Mouse (Mus musculus) forebrain, embryonic 16.5 days (tissue): ENCODE data around the gene Ccdc171. TPM values are rescaled to one million over a fixed set of nuclear protein-coding genes. Genes with fewer than 3 reads are reported as not detected.
"Not testable (repeated sequence)": the region's sequence is repeated elsewhere in the genome, so short reads cannot be mapped to it uniquely, and the experiment has no call there.

ENCODE experiments used
- ATAC-seq: fragments of 200-750 bp; cut with Nextera tagmentation; 2 replicates; pipeline ENCODE4 v1.8.0; 2017; ENCODE audit warnings: mild to moderate bottlenecking, moderate library complexity
- H3K27ac ChIP-seq: fragments of 300-500 bp; sonication (generic); 2 replicates; pipeline ENCODE4 v1.5.1; 2014; ENCODE audit warnings: low read length, control low read depth
- H3K27me3 ChIP-seq: fragments of 300-500 bp; sonication (generic); replicated peaks from 2 replicates; pipeline ENCODE4 v1.6.1; 2014; ENCODE audit warnings: low read length; ENCODE audit not compliant: control insufficient read depth, insufficient read depth
- H3K36me3 ChIP-seq: fragments of 300-500 bp; sonication (generic); 2 replicates; pipeline ENCODE4 v1.6.1; 2014; ENCODE audit not compliant: control insufficient read depth, insufficient read depth
- H3K4me1 ChIP-seq: fragments of 300-500 bp; sonication (generic); replicated peaks from 2 replicates; pipeline ENCODE4 v1.6.1; 2014; ENCODE audit warnings: low read length; ENCODE audit not compliant: control insufficient read depth, insufficient read depth
- H3K4me2 ChIP-seq: fragments of 300-500 bp; sonication (generic); 2 replicates; pipeline ENCODE4 v1.6.1; 2014; ENCODE audit warnings: mild to moderate bottlenecking, low read length, control low read depth
- H3K4me3 ChIP-seq: fragments of 300-500 bp; sonication (generic); replicated peaks from 2 replicates; pipeline ENCODE4 v1.5.1; 2014; ENCODE audit warnings: mild to moderate bottlenecking, low read length, control low read depth
- H3K9ac ChIP-seq: fragments of 300-500 bp; sonication (generic); replicated peaks from 2 replicates; pipeline ENCODE4 v1.6.1; 2014; ENCODE audit warnings: low read depth, low read length, control low read depth
- H3K9me3 ChIP-seq: fragments of 300-500 bp; sonication (generic); 2 replicates; pipeline ENCODE4 v1.6.1; 2016; ENCODE audit warnings: low read length; ENCODE audit not compliant: control insufficient read depth
- WGBS: fragments of 180-500 bp; shearing (Covaris S2); extraction: QIAGEN DNeasy Blood & Tissue Kit; methylation state at CpG from one replicate; pipeline ENCODE4 v1.1.7; 2014; 5-methylcytosine and 5-hydroxymethylcytosine counted together
- polyA plus RNA-seq: library from polyadenylated mRNA; unstranded; fragments of >200 nt; fragmentation: Nextera tagmentation; extraction: Ambion mirVana; gene quantifications from 2 replicates; pipeline ENCODE4 v1.2.1, GENCODE M21; 2015

The Ccdc171 gene
- polyA plus RNA-seq, 1 experiment from 2014 or later, result 6.1 TPM

- Histone ChIP-seq H3K4me3 (no peak overlapping the region), H3K9me3 (no peaks in the 10 kb centered on the region), H3K4me2 (no peak overlapping the region), H3K9ac (no peak overlapping the region), H3K4me1 (no peaks in the 10 kb centered on the region), H3K27ac (no peak overlapping the region), H3K36me3 (no peaks in the 10 kb centered on the region), H3K27me3 (no peaks in the 10 kb centered on the region)
- 85% methylated on average over 7 of the region's 7 CpGs for WGBS
- no peak for ATAC-seq
These were observed 8.7 kb downstream of the Ccdc171 start for GRCm38 (mm10) chr4:83534024-83534423.

GRCm38 (mm10) chr4:83549501-83549900 lies 24.2 kb downstream of the Ccdc171 start:
- Histone ChIP-seq H3K27ac (0 out of 2 replicates have a peak overlapping the region, but pooled peaks have one; percentile 36), H3K9ac (0 out of 2 replicates have a peak overlapping the region, but pooled peaks have one; percentile 24), H3K4me1 (no peaks in the 10 kb centered on the region), H3K4me3 (peak overlapping the region; percentile 11), H3K27me3 (no peaks in the 10 kb centered on the region), H3K9me3 (no peaks in the 10 kb centered on the region), H3K36me3 (no peaks in the 10 kb centered on the region), H3K4me2 (peak overlapping the region; percentile 15)
- ATAC-seq, result no peak
- WGBS, result 57% methylated on average over 18 of the region's 18 CpGs

DNA sequence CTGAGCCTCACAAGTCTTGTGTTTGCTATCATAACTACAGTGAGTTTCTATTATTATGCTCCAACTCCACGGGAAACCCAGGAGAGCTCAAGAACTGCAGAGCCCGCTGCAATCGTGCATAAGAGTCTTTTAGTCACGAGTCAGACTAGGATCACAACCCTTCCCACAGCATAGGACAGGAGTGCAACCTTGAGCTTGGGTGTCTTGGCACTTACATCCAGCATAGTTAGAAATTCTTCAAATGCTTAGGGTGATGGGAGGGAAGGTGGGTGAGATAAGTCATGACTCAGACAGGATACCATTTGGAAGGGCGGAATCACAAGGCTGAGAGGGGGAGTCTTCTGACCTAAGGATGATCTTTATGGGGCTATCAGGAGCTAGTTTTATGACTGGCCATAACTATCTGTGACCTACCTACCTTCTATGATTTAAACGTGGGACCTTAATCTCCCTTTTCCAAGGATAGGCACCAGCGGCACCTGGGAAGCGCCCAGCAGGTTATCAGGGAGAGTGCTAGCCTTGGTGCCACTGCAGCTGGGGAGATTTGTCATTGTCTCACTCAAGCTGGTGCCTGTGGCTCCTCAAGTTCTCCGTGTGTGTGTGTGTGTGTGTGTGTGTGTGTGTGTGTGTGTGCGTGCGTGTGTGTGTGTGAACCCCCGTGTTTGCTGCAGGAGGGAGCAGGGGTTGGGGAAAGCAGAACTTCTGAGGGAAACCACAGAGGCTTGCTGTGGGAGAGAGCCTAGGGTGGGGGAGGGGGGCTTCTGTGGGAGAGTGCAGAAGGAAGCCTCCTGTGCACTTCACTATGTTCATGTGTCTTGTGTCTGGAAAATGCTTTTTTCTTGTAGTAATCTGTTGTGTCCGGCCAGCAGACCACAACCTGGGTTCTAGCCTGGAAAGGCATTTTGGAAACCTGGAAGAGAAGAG lies 42.1 kb downstream of the Ccdc171 start:
- no peak overlapping the region for H3K27ac ChIP-seq
- H3K4me1 ChIP-seq, result no peaks in the 10 kb centered on the region
- ATAC-seq, result no peak
- H3K27me3 ChIP-seq, result no peaks in the 10 kb centered on the region
- H3K9ac ChIP-seq, result no peak overlapping the region
- H3K4me3 ChIP-seq, result no peak overlapping the region
- no peak overlapping the region for H3K4me2 ChIP-seq
- no peaks in the 10 kb centered on the region for H3K36me3 ChIP-seq
- no peaks in the 10 kb centered on the region for H3K9me3 ChIP-seq
- 32% methylated on average over 13 of the region's 13 CpGs for WGBS

- not testable (repeated sequence) for H3K4me3 ChIP-seq
These were observed 42.8 kb downstream of the Ccdc171 start for GRCm38 (mm10) chr4:83568145-83568544.

GRCm38 (mm10) chr4:83570569-83570968 lies 45.2 kb downstream of the Ccdc171 start:
- no peak overlapping the region for H3K9ac ChIP-seq
- WGBS, result 72% methylated on average over 6 of the region's 6 CpGs
- no peaks in the 10 kb centered on the region for H3K27me3 ChIP-seq
- no peaks in the 10 kb centered on the region for H3K9me3 ChIP-seq
- H3K27ac ChIP-seq, result no peak overlapping the region
- ATAC-seq, result peak; percentile 69
- no peak overlapping the region for H3K4me2 ChIP-seq
- H3K36me3 ChIP-seq, result no peaks in the 10 kb centered on the region
- no peaks in the 10 kb centered on the region for H3K4me1 ChIP-seq
- no peak overlapping the region for H3K4me3 ChIP-seq

More at GRCm38 (mm10) chr4:83568145-83568544, 42.8 kb downstream of the Ccdc171 start:
- H3K9ac ChIP-seq, H3K9me3 ChIP-seq, H3K36me3 ChIP-seq, H3K4me1 ChIP-seq, H3K27me3 ChIP-seq, H3K27ac ChIP-seq: not testable (repeated sequence)
- ATAC-seq, result peak; percentile 28; the same call in 1 of the 2 replicates
- H3K4me2 ChIP-seq, result 0 out of 2 replicates have a peak overlapping the region, but pooled peaks have one; percentile 17
- WGBS, result 12% methylated on average over 9 of the region's 9 CpGs

DNA sequence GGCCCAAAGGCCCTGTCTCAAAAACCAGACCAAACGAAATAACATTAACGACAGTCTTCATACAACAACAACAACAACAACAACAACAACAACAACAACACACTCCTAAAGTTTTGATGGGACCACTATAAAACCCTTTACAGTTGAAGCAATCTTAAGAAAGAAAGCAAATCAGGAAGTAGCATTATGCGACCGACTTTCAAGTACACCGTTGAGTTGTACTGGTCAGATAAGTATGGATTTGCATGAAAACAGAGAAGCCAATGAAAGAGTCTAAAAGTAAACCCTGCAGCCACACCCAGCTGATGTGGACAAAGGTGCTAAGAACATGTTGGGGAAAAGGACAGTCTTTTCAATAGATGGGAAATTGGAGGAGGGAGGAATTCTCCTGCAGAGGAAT lies 45.7 kb downstream of the Ccdc171 start:
- no peak for ATAC-seq
- no peaks in the 10 kb centered on the region for H3K4me1 ChIP-seq
- H3K27me3 ChIP-seq, result no peaks in the 10 kb centered on the region
- no peaks in the 10 kb centered on the region for H3K36me3 ChIP-seq
- no peak overlapping the region for H3K4me3 ChIP-seq
- H3K9ac ChIP-seq, result no peak overlapping the region
- 90% methylated on average over 5 of the region's 5 CpGs for WGBS
- H3K27ac ChIP-seq, result no peak overlapping the region
- no peaks in the 10 kb centered on the region for H3K9me3 ChIP-seq
- H3K4me2 ChIP-seq, result no peak overlapping the region

GRCm38 (mm10) chr4:83572521-83572920 lies 47.2 kb downstream of the Ccdc171 start:
- H3K9me3 ChIP-seq, result no peaks in the 10 kb centered on the region
- 76% methylated on average over 6 of the region's 6 CpGs for WGBS
- no peak overlapping the region for H3K9ac ChIP-seq
- ATAC-seq, result no peak
- no peak overlapping the region for H3K4me3 ChIP-seq
- no peaks in the 10 kb centered on the region for H3K27me3 ChIP-seq
- H3K4me1 ChIP-seq, result no peaks in the 10 kb centered on the region
- H3K36me3 ChIP-seq, result no peaks in the 10 kb centered on the region
- no peak overlapping the region for H3K4me2 ChIP-seq
- H3K27ac ChIP-seq, result no peak overlapping the region

DNA sequence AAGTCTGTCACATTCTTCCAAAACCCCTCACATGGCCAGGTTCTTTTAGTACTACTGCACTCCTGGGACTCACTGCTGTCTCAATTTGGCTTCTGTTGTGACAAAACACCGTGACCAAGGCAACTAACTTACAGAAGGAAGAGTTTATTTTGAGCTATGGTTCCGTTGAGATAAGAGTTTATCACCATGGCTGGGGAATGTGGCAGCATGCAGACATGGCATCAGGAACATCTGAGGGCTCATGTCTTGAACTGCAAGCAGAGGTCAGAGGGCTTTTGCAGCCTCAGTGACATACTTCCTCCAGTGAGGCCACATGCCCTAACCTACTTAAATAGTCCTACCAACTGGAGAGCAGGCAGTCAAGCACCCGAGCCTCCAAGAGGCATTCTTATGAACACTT lies 51.0 kb downstream of the Ccdc171 start:
- H3K36me3 ChIP-seq, result no peaks in the 10 kb centered on the region
- WGBS, result 81% methylated on average over 3 of the region's 3 CpGs
- H3K9me3 ChIP-seq, result no peaks in the 10 kb centered on the region
- no peaks in the 10 kb centered on the region for H3K27me3 ChIP-seq
- H3K4me2 ChIP-seq, result no peak overlapping the region
- ATAC-seq, result no peak
- no peaks in the 10 kb centered on the region for H3K4me1 ChIP-seq
- no peak overlapping the region for H3K27ac ChIP-seq
- no peak overlapping the region for H3K9ac ChIP-seq
- no peak overlapping the region for H3K4me3 ChIP-seq

- H3K27ac ChIP-seq, result no peak overlapping the region
- no peak overlapping the region for H3K4me3 ChIP-seq
- 18% methylated on average over 1 of the region's 1 CpGs for WGBS
- no peaks in the 10 kb centered on the region for H3K27me3 ChIP-seq
- H3K4me1 ChIP-seq, result no peaks in the 10 kb centered on the region
- H3K4me2 ChIP-seq, result no peak overlapping the region
- H3K9me3 ChIP-seq, result no peaks in the 10 kb centered on the region
- no peaks in the 10 kb centered on the region for H3K36me3 ChIP-seq
- ATAC-seq, result 0 out of 2 replicates have a peak, but pooled peaks have one; percentile 36
- no peak overlapping the region for H3K9ac ChIP-seq
These were observed 54.8 kb downstream of the Ccdc171 start for GRCm38 (mm10) chr4:83580157-83580556.
